Mouse (Mus musculus) midbrain, embryonic 10.5 days (tissue): ENCODE measurements around the gene Myo6. TPM values are rescaled to one million over a fixed set of nuclear protein-coding genes. Genes with fewer than 3 reads are reported as not detected.

Experiments used
- DNase-seq: peaks from one replicate; pipeline ENCODE4 v3.0.0-alpha.2; 2017; ENCODE audit warnings: low spot score
- H3K27ac ChIP-seq: fragments of 300-500 bp; sonication (generic); replicated peaks from 2 replicates; pipeline ENCODE4 v1.5.1; 2016; ENCODE audit warnings: mild to moderate bottlenecking
- H3K27me3 ChIP-seq: fragments of 300-500 bp; sonication (generic); 2 replicates; pipeline ENCODE4 v1.6.1; 2016; ENCODE audit warnings: low read depth, mild to moderate bottlenecking; ENCODE audit not compliant: poor library complexity, severe bottlenecking
- H3K36me3 ChIP-seq: fragments of 300-500 bp; sonication (generic); 2 replicates; pipeline ENCODE4 v1.6.1; 2016; ENCODE audit warnings: mild to moderate bottlenecking, moderate library complexity
- H3K4me1 ChIP-seq: fragments of 300-500 bp; sonication (generic); 2 replicates; pipeline ENCODE4 v1.6.1; 2016
- H3K4me3 ChIP-seq: fragments of 300-500 bp; sonication (generic); 2 replicates; pipeline ENCODE4 v1.5.1; 2016; ENCODE audit warnings: mild to moderate bottlenecking, moderate library complexity
- H3K9me3 ChIP-seq: fragments of 300-500 bp; sonication (generic); replicated peaks from 2 replicates; pipeline ENCODE4 v1.6.1; 2016; ENCODE audit warnings: mild to moderate bottlenecking
- WGBS: fragments of 180-500 bp; shearing (Covaris S2); methylation state at CpG from one replicate; pipeline ENCODE4 v1.1.7; 2016; 5-methylcytosine and 5-hydroxymethylcytosine counted together
- polyA plus RNA-seq: library from polyadenylated mRNA; unstranded; fragments of >200 nt; fragmentation: Nextera tagmentation; extraction: Ambion mirVana; gene quantifications from 2 replicates; pipeline ENCODE4 v1.2.1, GENCODE M21; 2016

The Myo6 gene
- polyA plus RNA-seq, 1 experiment from 2014 or later, result 8.4 TPM

DNA sequence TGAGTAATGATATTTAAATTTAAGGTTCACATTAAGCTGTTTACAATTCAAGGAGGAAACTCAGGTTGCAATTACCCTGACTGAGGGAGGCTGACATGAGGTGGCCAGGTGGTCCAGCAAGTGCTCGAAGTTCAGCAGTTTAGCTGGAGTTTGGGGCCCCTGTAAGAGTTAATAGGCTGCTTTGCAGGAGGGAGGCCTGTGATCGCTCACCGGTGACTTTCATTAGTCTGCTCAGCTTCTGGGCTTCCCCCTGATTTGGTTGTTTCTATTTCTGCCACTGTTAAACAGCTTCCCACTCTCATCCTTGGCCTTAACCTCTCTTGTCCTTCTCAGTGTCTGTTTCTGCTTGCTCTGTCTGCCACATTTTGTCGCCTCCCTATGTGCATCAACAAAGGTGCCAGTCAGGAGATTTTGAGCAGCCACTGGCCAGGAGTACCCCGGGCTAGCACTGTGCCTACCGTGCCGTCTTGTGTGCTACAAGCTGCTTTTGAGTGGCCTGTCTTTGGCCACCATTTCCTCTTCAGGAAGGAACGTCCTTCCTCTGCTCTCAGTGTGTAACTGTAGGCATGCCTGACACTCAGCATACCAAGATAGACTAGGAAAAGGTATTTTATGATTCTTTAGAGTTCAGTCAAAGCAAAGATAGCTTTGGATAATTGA lies 97.7 kb downstream of the Myo6 start:
- Histone ChIP-seq H3K9me3 (no peaks in the 10 kb centered on the region), H3K36me3 (no peaks in the 10 kb centered on the region), H3K27me3 (no peaks in the 10 kb centered on the region), H3K4me3 (no peak overlapping the region), H3K27ac (no peak overlapping the region), H3K4me1 (no peaks in the 10 kb centered on the region)
- no peak for DNase-seq
- 59% methylated on average over 8 of the region's 8 CpGs for WGBS

DNA sequence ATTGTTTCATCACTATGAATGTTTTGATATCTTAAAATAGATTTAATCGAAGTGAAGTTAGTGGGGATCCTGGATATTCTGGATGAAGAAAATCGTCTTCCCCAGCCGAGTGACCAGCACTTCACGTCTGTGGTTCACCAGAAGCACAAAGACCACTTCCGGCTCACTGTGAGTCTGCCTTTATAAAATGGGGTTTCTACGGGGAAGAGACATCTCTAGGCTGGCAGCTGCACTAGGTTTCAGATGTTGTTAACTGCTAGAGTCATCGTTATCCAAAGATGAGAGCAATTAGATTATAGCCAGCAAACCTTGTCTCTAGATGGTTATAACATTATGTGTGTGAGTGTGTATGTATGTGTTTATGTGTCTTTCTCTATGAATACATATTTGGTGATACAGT lies 101.3 kb downstream of the Myo6 start:
- no peaks in the 10 kb centered on the region for H3K36me3 ChIP-seq
- H3K27me3 ChIP-seq, result no peaks in the 10 kb centered on the region
- H3K27ac ChIP-seq, result no peak overlapping the region
- no peaks in the 10 kb centered on the region for H3K9me3 ChIP-seq
- no peaks in the 10 kb centered on the region for H3K4me1 ChIP-seq
- no peak overlapping the region for H3K4me3 ChIP-seq
- WGBS, result 88% methylated on average over 7 of the region's 7 CpGs
- DNase-seq, result no peak

DNA sequence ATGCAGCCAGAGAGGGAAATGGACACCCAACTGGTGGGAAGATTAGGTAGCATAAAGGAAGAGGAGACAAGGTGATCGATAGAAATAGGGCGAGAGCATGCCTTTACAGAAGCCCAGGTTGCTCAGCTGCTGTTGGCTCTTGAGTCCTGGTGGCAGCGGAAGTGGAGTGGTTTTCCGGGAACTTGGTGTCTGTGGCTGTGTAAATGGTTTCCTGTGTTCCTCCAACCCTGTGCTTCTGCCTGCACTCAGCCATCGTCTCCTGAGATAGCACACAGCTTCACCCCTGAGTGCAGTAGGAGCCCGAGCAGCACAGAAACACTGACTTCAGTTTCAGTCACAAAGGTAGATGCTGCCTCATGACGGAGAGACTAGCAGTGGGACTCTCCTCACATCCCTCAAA lies 101.7 kb downstream of the Myo6 start:
- no peaks in the 10 kb centered on the region for H3K36me3 ChIP-seq
- H3K27me3 ChIP-seq, result no peaks in the 10 kb centered on the region
- no peak for DNase-seq
- no peaks in the 10 kb centered on the region for H3K9me3 ChIP-seq
- 88% methylated on average over 7 of the region's 7 CpGs for WGBS
- H3K4me1 ChIP-seq, result no peaks in the 10 kb centered on the region
- H3K27ac ChIP-seq, result no peak overlapping the region
- H3K4me3 ChIP-seq, result no peak overlapping the region

DNA sequence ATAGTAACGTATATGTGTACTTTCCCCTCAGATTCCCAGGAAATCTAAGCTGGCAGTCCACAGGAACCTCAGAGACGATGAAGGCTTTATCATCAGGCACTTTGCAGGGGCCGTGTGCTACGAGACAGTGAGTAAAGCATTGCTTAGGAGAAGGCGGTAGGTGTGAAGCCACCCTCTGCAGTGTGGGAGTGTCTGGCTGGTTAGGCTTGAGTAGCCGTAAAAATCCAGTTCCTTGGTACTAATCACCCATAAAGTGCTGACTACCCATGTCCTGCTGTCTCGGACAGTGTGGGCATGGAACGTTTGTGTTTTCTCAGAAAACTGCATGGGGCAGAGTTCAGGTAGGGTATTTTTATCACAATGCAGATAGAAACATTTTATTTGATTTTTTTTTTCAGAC lies 104.8 kb downstream of the Myo6 start:
- no peaks in the 10 kb centered on the region for H3K4me1 ChIP-seq
- H3K27me3 ChIP-seq, result no peaks in the 10 kb centered on the region
- WGBS, result 81% methylated on average over 8 of the region's 8 CpGs
- no peak overlapping the region for H3K4me3 ChIP-seq
- no peak overlapping the region for H3K27ac ChIP-seq
- no peak for DNase-seq
- no peaks in the 10 kb centered on the region for H3K9me3 ChIP-seq
- H3K36me3 ChIP-seq, result no peaks in the 10 kb centered on the region

DNA sequence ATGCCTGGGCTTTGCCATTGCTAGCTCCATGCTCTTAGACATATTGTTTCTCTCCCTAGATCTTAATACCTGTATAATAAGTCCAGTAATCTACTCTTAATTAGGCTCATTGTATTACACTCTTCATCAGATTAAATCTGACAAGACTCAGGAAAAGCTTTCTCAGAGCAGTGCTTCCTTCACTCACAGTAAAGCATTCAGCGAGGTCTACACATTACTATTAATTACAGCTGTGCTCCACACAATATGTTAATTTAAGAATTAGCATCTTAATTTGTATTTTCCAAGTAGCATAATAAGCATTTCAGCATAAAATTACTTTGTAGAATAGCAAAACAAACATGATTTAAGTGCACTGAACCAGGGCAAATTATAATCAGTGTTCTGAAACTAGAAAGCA lies 108.1 kb downstream of the Myo6 start:
- DNase-seq, result no peak
- H3K4me1 ChIP-seq, result peaks cover 9% of the 10 kb centered on the region

DNA sequence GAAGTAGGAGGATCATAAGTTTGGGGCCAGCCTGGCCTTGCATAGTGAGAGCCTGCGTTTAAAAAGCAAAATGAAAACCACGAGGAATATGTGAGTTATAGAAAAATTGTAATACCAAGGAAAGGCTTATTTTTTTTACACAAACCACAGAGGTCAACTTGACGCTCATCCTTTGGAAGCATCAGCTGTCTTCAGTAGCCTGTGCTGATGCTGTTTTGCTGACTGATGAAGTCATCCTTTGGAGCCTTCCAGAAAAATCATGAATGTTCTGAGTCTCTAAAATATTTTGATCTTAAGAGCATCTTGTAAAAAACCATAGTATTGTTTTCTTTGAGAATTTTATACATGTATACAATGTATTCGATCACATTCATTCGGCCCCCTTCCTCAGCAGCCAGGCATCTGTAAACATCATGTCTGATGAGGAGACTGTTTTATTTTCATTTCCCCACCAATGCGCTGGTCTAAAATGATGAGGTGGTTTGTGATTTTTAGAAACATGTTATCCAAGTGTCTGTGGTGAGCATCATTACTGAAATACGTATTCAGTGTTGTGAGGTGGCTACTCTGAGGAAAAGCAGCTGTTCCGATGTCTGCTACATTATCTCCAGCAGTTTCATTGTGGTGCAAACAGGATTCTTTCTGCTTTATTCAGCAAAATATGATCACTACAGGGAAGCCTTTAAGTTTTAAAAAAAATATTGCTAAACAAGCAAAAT lies 110.4 kb downstream of the Myo6 start:
- no peaks in the 10 kb centered on the region for H3K27me3 ChIP-seq
- no peaks in the 10 kb centered on the region for H3K9me3 ChIP-seq
- 95% methylated on average over 8 of the region's 8 CpGs for WGBS
- H3K36me3 ChIP-seq, result no peaks in the 10 kb centered on the region
- peaks cover 10% of the 10 kb centered on the region for H3K4me1 ChIP-seq
- no peak for DNase-seq
- no peak overlapping the region for H3K27ac ChIP-seq
- H3K4me3 ChIP-seq, result no peak overlapping the region

More for the DNA sequence above, 108.1 kb downstream of the Myo6 start:
- Histone ChIP-seq H3K9me3 (no peaks in the 10 kb centered on the region), H3K27me3 (no peaks in the 10 kb centered on the region), H3K4me3 (no peak overlapping the region), H3K36me3 (no peaks in the 10 kb centered on the region), H3K27ac (no peak overlapping the region)
- 78% methylated on average over 1 of the region's 1 CpGs for WGBS

DNA sequence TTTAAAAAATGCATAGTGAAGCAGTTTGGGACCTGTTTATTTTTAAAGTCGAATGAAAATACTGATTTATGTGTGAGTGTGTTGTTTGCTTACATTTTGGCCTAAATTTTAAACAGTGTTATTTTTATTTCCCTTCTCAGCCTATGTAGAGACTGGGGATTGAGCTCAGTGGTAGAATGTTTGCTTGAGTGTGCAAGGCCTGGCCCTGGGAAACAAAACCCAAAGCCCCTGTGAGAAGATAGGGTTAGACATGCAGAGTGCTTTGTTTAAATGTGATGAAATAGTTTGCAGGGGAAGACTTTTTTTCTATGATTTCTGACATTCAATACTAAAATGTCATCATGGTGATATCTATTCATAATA lies 110.9 kb downstream of the Myo6 start:
- H3K36me3 ChIP-seq, result no peaks in the 10 kb centered on the region
- H3K9me3 ChIP-seq, result no peaks in the 10 kb centered on the region
- H3K27me3 ChIP-seq, result no peaks in the 10 kb centered on the region
- 93% methylated on average over 1 of the region's 1 CpGs for WGBS
- H3K4me3 ChIP-seq, result no peak overlapping the region
- H3K4me1 ChIP-seq, result peaks cover 10% of the 10 kb centered on the region
- H3K27ac ChIP-seq, result no peak overlapping the region
- no peak for DNase-seq

DNA sequence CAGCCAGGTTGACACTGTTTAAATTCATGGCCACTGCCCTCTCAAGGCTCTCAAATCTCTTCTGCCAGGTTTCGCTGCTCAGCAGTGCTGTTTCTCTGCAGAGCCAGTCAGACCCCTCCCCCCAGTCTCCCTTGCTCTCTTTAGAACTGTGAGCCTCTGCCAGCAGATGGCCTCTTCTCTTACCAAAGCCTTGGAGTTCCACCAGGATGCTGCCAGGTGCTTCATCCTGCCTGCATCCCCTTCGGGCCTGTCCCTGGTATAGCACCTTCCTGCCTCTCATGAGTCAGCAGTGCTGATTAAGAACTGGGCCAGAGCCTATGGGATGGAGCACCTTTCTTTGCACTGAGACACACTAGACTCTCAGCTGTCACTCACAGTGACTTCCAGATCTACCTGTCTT lies 112.3 kb downstream of the Myo6 start:
- Histone ChIP-seq H3K4me1 (peaks cover 10% of the 10 kb centered on the region), H3K4me3 (no peak overlapping the region), H3K36me3 (no peaks in the 10 kb centered on the region), H3K9me3 (no peaks in the 10 kb centered on the region), H3K27ac (no peak overlapping the region), H3K27me3 (no peaks in the 10 kb centered on the region)
- WGBS, result 54% methylated on average over 2 of the region's 2 CpGs
- DNase-seq, result no peak

DNA sequence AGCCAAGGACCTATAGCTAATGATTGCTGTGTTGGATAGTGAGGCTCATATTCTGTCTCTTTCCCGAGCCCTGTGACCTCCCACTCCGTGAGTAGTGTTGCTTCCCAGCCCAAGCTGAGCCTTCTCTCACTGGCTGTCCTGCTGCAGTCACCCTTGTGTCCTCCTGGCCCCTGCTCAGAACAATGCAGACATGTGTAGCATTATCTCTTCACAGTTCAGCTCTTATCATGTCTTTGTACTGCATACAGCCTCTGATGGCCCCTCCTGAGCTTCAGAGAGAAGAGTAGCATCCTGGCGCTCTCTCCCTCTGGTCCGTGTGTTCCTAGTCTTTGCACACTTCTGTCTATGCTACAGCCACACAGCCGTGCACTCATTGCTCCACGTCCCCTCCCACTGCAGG lies 112.9 kb downstream of the Myo6 start:
- Histone ChIP-seq H3K9me3 (no peaks in the 10 kb centered on the region), H3K36me3 (no peaks in the 10 kb centered on the region), H3K4me3 (no peak overlapping the region), H3K27me3 (no peaks in the 10 kb centered on the region), H3K27ac (no peak overlapping the region), H3K4me1 (peaks cover 10% of the 10 kb centered on the region)
- 82% methylated on average over 6 of the region's 6 CpGs for WGBS
- DNase-seq, result no peak

DNA sequence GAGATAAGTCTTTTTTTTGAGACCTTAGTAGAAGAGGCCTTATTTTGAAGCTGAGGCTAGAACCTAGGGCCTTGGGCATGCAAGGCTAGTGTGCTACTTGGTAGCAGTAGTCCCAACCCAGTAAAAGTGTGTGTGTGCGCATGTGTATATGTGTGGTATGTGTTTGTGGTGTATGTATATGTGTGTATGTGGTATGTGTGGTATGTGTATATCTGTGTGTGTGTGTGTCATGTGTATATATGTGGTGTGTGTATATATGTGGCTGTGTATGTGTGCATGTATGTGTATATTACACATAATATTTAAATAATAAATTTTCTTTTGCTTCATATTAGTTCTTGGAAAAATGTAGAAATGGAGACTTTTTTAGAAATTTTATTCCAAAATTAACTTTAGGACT lies 115.9 kb downstream of the Myo6 start:
- WGBS, result 93% methylated on average over 1 of the region's 1 CpGs
- Histone ChIP-seq H3K36me3 (peaks cover 4% of the 10 kb centered on the region; the same call in 1 of the 2 replicates), H3K9me3 (0 out of 2 replicates have a peak, but pooled peaks cover 3% of the 10 kb centered on the region), H3K27ac (no peak overlapping the region), H3K27me3 (no peaks in the 10 kb centered on the region), H3K4me1 (peaks cover 10% of the 10 kb centered on the region), H3K4me3 (no peak overlapping the region)
- no peak for DNase-seq

DNA sequence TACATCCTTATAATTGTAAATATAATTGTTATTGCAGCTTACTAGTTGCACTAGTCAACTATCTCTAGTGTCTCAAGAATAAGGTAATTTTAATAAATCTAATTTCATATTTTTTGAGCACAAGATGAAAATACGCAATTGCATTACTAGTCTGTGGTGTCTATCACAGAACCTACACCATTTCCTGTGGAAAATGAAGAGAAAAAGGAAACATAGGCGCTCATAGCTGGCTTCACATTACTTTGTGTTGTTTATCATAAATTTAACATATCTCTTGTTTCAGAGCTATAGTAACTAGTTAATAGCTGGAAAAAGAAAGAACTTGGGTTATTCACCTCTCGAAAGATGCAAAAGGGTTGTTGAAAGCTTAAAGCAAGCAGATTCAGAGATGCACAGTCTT lies 117.6 kb downstream of the Myo6 start:
- no peak for DNase-seq
- H3K9me3 ChIP-seq, result 0 out of 2 replicates have a peak, but pooled peaks cover 3% of the 10 kb centered on the region
- H3K4me3 ChIP-seq, result no peak overlapping the region
- H3K4me1 ChIP-seq, result 0 out of 2 replicates have a peak, but pooled peaks cover 4% of the 10 kb centered on the region
- 93% methylated on average over 3 of the region's 3 CpGs for WGBS
- H3K36me3 ChIP-seq, result peaks cover 4% of the 10 kb centered on the region; the same call in 1 of the 2 replicates
- H3K27ac ChIP-seq, result no peak overlapping the region
- no peaks in the 10 kb centered on the region for H3K27me3 ChIP-seq

DNA sequence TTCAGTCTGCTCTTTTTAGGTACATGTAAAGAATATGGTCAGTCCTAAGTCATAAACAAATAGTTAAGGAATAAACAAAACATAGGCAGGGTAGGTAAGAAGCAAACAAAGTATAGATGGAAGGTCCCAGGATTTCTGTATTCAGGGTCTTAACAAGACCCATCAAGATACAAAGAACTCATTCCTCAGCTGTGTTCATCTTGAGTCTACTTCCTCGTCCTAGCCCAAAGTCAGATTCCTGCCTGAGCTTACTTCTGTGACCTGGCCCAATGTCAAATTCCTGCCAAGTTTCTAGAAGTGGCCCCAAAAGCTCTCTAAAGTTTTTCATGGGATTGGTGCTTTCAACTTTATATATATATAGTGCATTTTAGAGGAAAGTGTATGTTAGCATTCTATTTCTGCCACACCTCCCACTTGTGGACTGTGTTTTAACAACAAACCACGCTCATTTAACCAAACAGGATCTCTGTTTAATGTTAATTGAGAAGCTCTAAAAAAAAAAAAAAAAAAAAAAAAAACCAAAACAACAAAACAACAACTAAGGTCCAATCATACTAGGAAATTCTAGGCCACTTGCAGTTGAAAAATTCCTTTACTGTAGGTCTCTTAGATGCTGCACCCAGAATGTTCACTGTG lies 119.8 kb downstream of the Myo6 start:
- Histone ChIP-seq H3K4me1 (no peaks in the 10 kb centered on the region), H3K27ac (no peak overlapping the region), H3K27me3 (no peaks in the 10 kb centered on the region), H3K4me3 (no peak overlapping the region), H3K9me3 (0 out of 2 replicates have a peak, but pooled peaks cover 3% of the 10 kb centered on the region), H3K36me3 (peaks cover 4% of the 10 kb centered on the region; the same call in 1 of the 2 replicates)
- DNase-seq, result no peak
- 84% methylated on average over 2 of the region's 2 CpGs for WGBS

DNA sequence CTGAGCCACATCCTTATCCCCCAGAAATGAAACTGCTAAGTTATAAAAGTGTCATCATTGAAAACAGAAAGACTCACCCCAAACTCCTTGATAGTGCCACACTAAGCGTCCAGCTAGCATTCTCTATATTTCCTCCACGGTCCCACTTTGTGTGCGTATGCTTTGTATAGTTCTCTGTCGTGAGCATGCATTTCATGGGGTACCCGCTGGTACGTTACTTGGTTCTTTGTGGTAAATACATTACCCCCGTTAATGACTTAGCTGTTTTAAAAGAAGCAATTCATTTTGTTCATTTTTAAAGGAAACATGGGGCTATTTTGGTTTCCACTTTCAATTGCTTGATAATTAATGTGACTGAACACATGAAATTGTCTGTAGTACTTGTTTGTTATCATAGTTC lies 122.0 kb downstream of the Myo6 start:
- Histone ChIP-seq H3K36me3 (peaks cover 4% of the 10 kb centered on the region; the same call in 1 of the 2 replicates), H3K27me3 (no peaks in the 10 kb centered on the region), H3K4me3 (no peak overlapping the region), H3K9me3 (peaks cover 3% of the 10 kb centered on the region; the same call in 1 of the 2 replicates), H3K4me1 (no peaks in the 10 kb centered on the region), H3K27ac (no peak overlapping the region)
- DNase-seq, result no peak
- WGBS, result 95% methylated on average over 7 of the region's 7 CpGs
